Mouse (Mus musculus) spleen, postnatal 14 days (tissue): ENCODE results near the gene 1700113H08Rik.

Experiments used
- DNase-seq, 2 experiments: peaks; one replicate each; pipeline ENCODE4 v3.0.0; 2021 to 2022; ENCODE audit warnings: low spot score in 2 of 2

The 1700113H08Rik gene

GRCm38 (mm10) chr10:87059447-87059846 lies 1.6 kb downstream of the 1700113H08Rik start:
- DNase-seq, result no peak

DNA sequence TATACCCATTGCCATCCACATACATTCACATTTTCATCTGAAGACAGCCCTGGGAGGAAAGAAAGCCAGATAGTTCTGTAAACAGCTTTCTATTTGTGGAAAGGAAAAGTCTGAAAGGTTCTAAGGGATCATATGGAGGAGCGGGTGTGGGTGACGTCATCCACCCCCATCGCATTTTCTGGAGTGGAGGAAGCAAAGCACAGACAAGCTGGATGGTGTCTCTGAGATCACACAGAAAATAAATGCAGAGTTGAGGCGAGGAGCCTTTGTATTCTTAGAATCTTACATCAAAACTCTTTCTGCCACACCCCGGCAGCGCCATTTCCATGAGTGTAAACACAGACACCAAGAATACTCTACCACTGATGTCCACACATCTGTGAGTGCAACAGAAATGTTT lies 26.4 kb downstream of the 1700113H08Rik start:
- no peak for DNase-seq

- DNase-seq, result no peak
These were observed 29.8 kb downstream of the 1700113H08Rik start for GRCm38 (mm10) chr10:87087646-87088045.

GRCm38 (mm10) chr10:87094249-87094648 lies 36.4 kb downstream of the 1700113H08Rik start:
- peak in 1 of 2 experiments; percentile 28 for DNase-seq

DNA sequence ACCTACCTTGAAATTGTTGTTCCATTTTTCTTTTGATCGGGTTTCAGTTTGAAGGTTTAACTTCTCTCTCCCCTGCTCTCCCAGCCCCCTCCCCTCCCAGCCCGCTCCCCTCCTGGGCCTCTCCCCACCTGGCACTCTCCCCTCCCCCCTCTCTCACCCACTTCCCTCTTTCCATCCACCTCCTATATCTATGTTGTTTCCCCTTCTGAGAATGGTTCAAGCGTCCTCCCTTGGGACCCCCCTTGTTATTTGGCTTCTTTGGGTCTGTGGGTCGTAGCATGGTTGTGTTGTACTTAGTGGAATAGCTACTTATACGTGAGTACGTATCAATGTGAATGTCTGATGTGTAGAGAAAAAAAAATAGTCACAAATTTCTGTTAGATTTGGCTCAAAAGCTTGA lies 40.9 kb downstream of the 1700113H08Rik start:
- DNase-seq, result no peak

- no peak for DNase-seq
These were observed 42.8 kb downstream of the 1700113H08Rik start for GRCm38 (mm10) chr10:87100668-87101067.

DNA sequence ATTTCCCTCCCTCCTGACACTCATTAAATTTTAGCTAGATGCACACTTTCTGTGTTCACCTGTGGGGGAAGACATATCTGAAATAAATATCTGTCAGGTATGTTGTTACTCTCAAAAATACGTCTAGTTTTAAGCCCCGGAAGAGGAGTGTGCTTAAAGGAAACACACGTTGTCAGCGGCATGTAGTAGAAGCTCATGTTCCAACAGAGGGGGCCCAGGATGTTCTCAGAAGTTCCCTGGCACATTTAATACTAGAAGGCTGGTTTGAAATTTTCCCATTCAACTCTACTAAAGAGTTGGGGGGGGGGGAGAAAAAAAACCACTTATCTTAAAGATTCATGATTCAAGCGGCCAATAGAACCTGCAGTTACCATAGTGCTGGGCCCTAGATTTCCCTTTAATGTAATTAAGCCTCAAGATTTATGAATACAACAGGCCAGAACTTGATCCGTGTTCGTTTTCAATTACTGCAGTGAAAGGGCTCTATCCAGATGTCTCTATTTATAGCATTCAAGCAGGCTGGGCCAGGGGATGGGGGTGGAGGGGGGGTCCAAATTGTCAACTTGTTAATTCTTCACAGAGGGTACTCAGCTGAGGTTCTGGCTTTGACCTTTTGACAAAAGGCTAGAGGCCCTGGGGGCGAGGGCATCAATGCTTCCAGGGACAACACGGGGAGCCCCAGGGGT lies 43.6 kb downstream of the 1700113H08Rik start:
- DNase-seq, result no peak

DNA sequence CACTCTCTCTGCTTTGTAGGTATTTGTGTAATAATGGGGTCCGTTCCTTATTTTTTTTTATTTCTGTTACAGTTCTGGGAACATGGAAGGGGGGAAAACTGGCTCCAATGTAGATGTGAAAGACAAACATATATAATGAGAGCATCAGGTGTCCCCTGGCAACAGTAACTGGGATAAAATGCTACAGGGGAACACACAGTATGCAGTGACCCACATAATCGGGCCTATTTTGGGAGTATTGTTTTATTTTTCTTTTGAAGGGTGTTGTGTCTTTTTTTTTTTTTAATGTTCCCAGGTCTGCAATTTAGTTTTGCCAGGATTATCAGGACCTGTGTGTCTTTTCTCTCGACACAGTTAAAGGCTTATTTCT lies 44.1 kb downstream of the 1700113H08Rik start:
- DNase-seq, result no peak

DNA sequence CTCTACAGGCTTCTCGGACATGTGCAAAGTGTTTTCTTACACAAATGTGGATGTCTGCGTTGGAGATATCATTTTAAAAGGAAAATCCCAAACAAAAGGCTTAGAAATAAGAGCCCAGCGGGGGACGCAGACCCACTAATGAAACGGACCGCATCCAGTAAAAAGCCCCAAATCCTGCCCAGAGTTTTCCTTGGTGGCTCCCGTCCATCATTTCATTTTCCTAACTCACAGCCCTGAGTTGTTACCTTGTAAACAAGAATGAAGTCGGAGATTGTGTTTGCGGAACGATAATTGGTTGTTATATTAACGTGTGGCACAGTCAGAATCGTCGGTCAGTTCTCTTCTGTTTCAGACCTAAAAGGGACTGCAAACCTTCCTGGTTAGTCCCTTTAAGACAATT lies 44.6 kb downstream of the 1700113H08Rik start:
- no peak for DNase-seq

GRCm38 (mm10) chr10:87103286-87103685 lies 45.4 kb downstream of the 1700113H08Rik start:
- DNase-seq, result no peak

DNA sequence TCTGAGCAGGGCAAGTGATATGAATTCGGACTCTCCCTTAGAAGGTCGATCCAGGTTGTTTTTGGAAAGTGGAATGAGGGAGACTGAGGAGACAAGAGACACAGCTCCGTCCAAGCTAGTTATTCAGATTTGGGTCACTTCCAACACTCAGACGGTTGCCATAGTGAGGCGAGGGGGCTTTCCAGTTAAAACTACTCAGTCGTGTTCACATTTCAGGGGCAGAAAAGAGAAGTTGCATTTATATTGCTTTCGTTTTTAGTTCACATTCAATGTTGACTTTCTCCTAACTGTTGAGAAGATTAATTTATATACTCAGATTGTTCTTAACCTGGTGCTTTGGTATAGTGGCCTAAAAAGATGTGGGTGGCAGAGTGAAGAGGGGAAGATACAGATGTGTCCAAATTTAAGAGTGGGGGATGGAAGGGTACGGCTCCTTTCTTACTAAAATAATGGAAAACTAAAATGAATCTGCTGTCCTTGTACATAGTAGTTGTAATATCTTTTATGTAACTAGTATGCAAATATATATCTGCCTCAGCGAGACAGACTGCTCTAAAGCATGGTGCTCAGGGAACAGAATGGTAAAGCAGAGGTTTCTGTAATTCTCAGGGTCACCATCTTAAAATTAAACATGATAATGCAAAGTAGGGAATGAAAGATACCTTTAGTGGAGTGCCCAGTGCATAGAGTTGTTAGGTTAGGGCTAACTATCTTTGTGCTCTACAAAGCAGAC lies 49.9 kb downstream of the 1700113H08Rik start:
- DNase-seq, result peak in 1 of 2 experiments; percentile 44

- no peak for DNase-seq
These were observed 50.5 kb downstream of the 1700113H08Rik start for GRCm38 (mm10) chr10:87108333-87108732.

DNA sequence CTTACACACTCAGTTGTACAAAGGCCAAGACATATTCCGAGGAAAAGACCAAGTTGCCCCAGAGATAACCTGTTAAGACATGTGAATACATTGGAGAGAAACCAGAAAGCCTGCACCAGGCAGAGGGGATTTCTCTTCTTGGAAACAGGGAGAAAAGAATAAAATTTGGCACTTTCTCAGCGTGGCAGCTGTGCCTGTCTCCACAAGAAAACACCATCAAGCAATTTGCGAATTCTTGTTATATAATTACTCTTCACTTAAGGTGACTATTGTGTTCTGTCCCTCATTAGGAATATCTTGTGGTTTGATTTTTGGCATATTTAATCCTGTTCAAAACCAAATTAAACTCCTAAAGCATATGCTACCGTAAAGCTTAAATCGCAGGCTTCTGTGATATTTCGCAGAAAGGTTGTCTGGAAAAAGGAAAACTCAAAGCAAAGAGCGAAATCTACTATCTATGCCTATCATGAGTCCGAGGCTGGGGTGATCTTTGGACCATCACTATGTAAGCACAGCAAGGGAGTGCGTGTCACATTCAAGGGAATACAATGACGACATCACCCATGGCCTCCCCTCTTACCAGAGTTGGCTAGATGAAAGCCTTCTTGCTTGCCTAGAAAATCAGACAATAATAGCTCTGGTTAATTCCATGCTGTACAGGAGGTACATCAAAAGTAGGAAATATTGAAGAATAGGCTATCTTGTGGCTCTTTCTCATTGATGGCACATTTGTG lies 51.4 kb downstream of the 1700113H08Rik start:
- DNase-seq, result no peak

DNA sequence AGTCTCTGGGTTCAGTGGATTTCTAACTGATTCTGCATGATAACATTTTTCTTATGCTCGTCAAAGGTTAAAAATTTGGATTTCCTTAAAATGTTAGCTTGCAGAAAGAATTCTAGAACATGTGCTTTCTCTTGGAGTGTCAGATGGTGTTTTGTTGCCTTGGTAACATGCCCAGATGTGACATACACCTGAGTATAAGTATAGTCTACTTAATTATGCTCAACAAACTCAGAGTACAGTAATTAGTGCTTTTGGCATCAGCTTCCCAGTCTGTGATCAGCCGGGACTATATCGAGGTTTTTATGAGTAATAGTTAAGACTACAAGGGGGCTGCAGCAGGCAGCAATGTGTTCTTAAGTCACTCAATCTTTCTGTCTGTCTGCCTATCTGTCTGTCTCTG lies 53.1 kb downstream of the 1700113H08Rik start:
- DNase-seq, result no peak

DNA sequence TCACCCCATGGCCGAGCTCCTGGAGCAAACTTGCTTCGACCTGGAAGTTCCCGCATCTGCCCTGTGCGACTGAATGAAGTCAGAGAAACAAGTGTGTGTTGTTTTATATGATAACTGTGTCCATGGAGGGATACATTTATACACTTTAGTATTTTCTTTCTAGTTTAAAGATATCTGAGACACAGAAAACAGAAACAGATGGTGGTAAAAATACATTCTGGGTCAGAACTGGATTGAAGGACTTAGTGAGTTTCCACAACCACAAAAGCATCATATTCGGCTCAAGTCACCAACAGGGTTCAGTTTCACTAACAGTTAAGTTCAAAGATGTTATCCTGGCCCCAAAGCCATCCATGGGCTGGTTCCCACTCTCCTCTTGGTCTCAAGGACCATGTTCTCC lies 67.2 kb downstream of the 1700113H08Rik start:
- no peak for DNase-seq

DNA sequence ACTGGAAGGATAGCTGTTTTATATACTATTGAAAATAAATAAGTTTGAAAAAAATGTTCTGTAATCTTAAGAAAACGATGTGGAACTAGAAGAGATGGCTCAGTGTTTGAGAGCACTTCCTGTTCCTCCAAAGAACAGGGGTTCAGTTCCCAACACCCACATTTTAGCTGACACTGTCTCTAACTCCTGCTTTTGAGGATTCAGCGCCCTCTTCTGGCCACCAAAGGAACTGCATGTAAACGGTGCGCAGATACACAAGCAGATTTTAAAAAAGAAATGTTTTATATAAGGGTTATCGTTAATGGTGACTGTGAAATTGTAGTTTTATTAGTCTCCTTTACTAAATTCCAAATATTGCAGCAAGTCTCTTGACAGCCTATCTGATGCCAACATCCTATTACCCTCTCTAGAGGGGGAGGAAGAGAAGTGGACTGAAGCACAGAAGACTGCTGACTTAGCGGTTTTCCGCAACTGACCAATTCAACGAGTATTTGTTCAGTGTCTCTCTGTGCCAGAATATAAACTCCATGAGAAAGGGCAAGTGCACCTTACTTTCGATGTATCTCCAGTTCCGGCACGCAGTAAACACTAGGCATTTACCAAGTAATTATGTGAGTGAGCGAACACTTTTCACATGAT lies 68.5 kb downstream of the 1700113H08Rik start:
- DNase-seq, result peak in 1 of 2 experiments; percentile 8

- DNase-seq, result no peak
These were observed 93.2 kb downstream of the 1700113H08Rik start for GRCm38 (mm10) chr10:87151050-87151449.

DNA sequence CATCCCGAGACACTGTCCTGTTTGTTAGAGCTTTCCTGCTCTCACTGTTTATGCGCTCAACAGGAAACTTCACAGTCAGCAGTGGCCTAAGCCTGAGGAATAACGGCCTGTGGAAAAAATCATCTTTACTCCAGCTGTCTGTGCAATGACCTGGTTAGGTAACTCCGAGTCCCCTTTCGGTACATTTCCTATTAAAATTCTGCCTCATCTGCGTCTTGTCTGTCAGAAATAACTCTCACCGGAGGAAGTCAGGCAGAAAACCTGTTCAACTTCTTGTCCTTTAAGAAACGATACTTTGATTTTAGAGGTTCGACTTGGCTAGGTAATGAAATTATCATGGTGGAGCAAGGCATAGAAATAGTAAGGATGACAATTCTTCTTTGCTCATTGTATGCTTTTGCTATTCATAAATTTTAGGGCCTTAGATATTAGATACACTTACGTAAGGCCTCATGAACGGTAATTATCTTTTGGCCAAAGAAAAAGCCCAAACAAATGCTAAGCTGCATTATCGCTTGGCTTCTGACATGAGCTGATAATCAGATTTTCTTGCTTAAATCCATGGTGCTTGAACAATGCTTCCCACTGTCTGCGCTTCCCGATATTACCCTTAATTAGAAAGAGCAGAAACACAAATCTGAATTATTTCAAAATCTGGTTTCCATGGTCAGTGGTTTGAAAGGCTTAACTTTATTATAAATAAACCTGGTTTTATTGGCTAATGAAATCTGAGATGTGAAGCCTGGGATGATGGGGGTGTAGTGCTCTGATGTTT lies 96.1 kb downstream of the 1700113H08Rik start:
- DNase-seq, result no peak

DNA sequence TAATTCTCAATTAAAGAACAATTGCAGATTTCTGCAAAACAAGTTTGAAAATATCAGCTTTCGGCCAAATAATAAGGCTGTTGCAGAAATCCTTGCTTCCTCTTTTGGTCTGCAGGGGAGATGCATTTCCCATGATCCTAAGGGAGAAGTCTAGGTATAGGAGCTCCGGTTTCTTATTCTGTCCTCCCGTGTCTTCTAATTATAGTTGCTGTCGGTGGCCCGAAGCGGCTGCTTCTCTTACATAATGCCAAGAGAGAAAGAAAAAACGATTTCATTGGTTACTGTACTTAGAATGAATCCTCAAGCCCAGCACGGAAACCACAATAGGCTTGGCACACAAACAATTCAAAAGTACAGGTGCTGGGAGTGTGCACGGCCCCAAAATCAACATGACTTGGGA lies 101.9 kb downstream of the 1700113H08Rik start:
- DNase-seq, result no peak

GRCm38 (mm10) chr10:87196123-87196756 lies 138.4 kb downstream of the 1700113H08Rik start:
- no peak for DNase-seq

- no peak for DNase-seq
These were observed 140.9 kb downstream of the 1700113H08Rik start for GRCm38 (mm10) chr10:87198720-87199119.
